Mouse (Mus musculus) embryonic fibroblast, embryonic 13.5 days (primary cell): ENCODE data around the gene Zc3h4.

ENCODE experiments used
- CTCF ChIP-seq: IDR thresholded peaks from 2 replicates; pipeline ENCODE4 v1.5.1; 2011; ENCODE audit warnings: mild to moderate bottlenecking, control low read depth, low read length, moderate library complexity, borderline replicate concordance; ENCODE audit not compliant: insufficient read depth
- POLR2A ChIP-seq: IDR thresholded peaks from 2 replicates; pipeline ENCODE4 v1.6.1; 2011; ENCODE audit warnings: low read depth, mild to moderate bottlenecking, control low read depth, low read length, moderate library complexity

DNA sequence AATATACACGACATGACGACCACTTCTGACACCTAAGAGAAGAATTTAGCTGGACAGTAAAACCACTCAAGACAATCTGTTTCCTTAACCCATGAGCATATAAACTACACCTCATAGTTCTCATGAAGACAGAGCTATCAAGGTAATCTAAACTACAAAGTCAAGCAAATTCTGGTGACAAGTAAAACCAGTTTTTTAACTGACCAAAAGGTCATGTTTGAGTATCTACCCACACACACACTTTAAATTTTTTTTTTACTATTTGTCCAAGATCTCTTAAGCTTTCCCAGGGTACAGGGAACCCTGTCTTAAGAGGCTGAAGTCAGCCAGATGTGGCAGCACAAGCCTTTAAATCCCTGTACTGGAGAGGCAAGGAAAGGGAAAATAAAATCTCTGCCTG, 31.9 kb upstream of the Zc3h4 start:
- TF ChIP-seq POLR2A: no peak
- TF ChIP-seq CTCF: no peak
